Mouse (Mus musculus) limb, embryonic 14.5 days (tissue): ENCODE data around the gene Smad3. TPM values are rescaled to one million over a fixed set of nuclear protein-coding genes. Genes with fewer than 3 reads are reported as not detected.

Experiments
- ATAC-seq: fragments of 200-750 bp; cut with Nextera tagmentation; 2 replicates; pipeline ENCODE4 v1.8.0; 2017; ENCODE audit warnings: low read depth, moderate number of reproducible peaks, moderate TSS enrichment; ENCODE audit not compliant: low FRiP score
- DNase-seq: peaks from one replicate; pipeline ENCODE4 v3.0.0-alpha.2; 2015; ENCODE audit warnings: low spot score
- H3K27ac ChIP-seq: fragments of 300-500 bp; sonication (generic); replicated peaks from 2 replicates; pipeline ENCODE4 v1.5.1; 2014; ENCODE audit warnings: low read depth, mild to moderate bottlenecking, low read length, moderate library complexity, mixed read lengths
- H3K27me3 ChIP-seq: fragments of 300-500 bp; sonication (generic); 2 replicates; pipeline ENCODE4 v1.6.1; 2014; ENCODE audit warnings: low read length, mixed read lengths; ENCODE audit not compliant: control insufficient read depth, insufficient read depth
- H3K36me3 ChIP-seq: fragments of 300-500 bp; sonication (generic); 2 replicates; pipeline ENCODE4 v1.6.1; 2014; ENCODE audit warnings: mild to moderate bottlenecking, low read length, moderate library complexity, mixed read lengths; ENCODE audit not compliant: control insufficient read depth, insufficient read depth
- H3K4me1 ChIP-seq: fragments of 300-500 bp; sonication (generic); 2 replicates; pipeline ENCODE4 v1.6.1; 2014; ENCODE audit warnings: antibody characterized with exemption, low read length, mixed read lengths; ENCODE audit not compliant: control insufficient read depth, insufficient read depth
- H3K4me2 ChIP-seq: fragments of 300-500 bp; sonication (generic); replicated peaks from 2 replicates; pipeline ENCODE4 v1.6.1; 2014; ENCODE audit warnings: low read depth, mild to moderate bottlenecking, low read length, moderate library complexity; ENCODE audit not compliant: severe bottlenecking
- H3K4me3 ChIP-seq: fragments of 300-500 bp; sonication (generic); replicated peaks from 2 replicates; pipeline ENCODE4 v1.5.1; 2014; ENCODE audit warnings: low read length
- H3K9ac ChIP-seq: fragments of 300-500 bp; sonication (generic); 2 replicates; pipeline ENCODE4 v1.6.1; 2014; ENCODE audit warnings: mild to moderate bottlenecking, low read depth, low read length, moderate library complexity; ENCODE audit not compliant: severe bottlenecking
- H3K9me3 ChIP-seq: fragments of 300-500 bp; sonication (generic); 2 replicates; pipeline ENCODE4 v1.6.1; 2016; ENCODE audit warnings: low read length; ENCODE audit not compliant: control insufficient read depth
- POLR2A ChIP-seq: fragments of 200-500 bp; IDR thresholded peaks from 2 replicates; pipeline ENCODE4 v1.8.0; 2012; ENCODE audit warnings: inconsistent platforms, mild to moderate bottlenecking, moderate library complexity, borderline replicate concordance; ENCODE audit not compliant: insufficient read depth, insufficient read length; ENCODE audit errors: extremely low read depth
- WGBS: fragments of 180-500 bp; shearing (Covaris S2); extraction: QIAGEN DNeasy Blood & Tissue Kit; methylation state at CpG from one replicate; pipeline ENCODE4 v1.1.7; 2014; 5-methylcytosine and 5-hydroxymethylcytosine counted together
- polyA plus RNA-seq, 2 experiments: library from polyadenylated mRNA; depleted of rRNA in 1 of 2; stranded (reverse) in 1 of 2; unstranded in 1 of 2; fragments of >200 nt; fragmentation: Nextera tagmentation in 1 of 2; extraction: Ambion mirVana in 1 of 2; gene quantifications; 2 replicates each; pipeline versions ENCODE4 v1.2.1 to v1.2.3; 2012 to 2014

Gene Smad3
- polyA plus RNA-seq, 2 experiments: 25.1 to 50.9 TPM

DNA sequence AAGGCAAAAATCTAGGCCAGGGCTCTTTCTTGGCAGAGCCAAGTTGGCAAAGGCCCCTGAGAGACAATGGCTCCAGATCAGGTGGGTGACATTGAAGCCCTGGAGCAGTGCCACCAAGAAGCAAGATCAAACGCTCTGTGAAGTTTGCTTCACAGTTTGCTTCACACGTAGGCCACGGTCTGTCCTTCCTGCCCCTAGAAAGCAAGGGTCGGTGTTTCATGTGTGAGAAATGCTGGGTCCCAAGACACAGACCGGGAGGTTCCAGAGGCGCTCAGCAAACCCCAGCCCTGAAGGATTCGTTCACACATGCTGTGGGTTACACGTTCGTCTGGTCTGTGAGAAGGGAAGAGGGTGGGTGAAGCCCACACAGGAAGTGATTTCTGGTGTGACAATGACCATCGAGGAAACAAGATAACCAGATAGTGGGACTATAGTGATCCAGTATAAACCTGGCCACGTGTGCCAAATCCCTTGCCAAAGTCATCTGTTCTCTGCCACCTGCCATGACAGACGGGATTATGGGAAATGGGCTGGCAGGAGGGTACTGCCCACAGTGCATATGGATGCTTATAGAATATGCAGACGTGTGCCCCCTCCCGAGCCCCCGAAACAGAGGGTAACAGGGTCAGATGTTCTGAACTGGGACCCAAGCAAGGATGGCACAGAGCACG, 37.9 kb downstream of the Smad3 start:
- no peak for TF ChIP-seq POLR2A
- H3K9me3 ChIP-seq: no peaks in the 10 kb centered on the region
- H3K4me1 ChIP-seq: peaks cover 29% of the 10 kb centered on the region
- no peak overlapping the region for H3K27ac ChIP-seq
- no peak overlapping the region for H3K4me3 ChIP-seq
- no peak overlapping the region for H3K4me2 ChIP-seq
- 71% methylated on average over 16 of the region's 16 CpGs for WGBS
- ATAC-seq (no peak), DNase-seq (no peak)
- H3K9ac ChIP-seq: no peak overlapping the region
- peaks cover under 1% of the 10 kb centered on the region for H3K36me3 ChIP-seq
- H3K27me3 ChIP-seq: no peaks in the 10 kb centered on the region

DNA sequence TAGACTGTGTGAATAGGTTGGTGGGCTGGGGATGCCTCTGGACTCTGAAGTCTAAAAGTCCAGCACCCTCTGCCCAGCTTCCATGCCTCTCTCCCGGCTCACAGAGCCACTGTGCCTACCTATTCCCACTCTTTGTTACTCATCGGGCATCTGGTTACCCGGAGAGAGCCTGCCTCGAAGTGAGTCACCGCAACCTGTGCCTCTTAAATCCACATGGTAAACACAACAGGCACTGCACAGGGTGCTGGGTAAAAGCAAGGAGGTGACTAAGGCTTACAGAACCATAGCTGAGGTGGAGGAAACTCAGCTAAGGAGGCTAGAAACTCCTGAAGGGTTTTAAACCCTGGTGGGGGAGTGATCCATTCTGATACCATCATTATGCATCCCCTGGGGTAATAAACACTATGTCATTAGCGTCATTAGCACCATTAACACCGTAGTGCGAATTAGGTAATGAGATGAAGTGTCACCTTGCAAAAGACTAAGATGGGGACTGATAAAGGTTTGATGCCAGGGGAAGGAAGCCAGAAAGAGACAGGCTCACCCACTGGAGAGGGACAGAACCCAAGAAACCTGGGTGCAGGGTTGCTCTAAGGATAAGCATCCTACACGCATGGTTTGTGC, 38.9 kb downstream of the Smad3 start:
- ATAC-seq: no peak
- TF ChIP-seq POLR2A: no peak
- WGBS: 58% methylated on average over 9 of the region's 9 CpGs

GRCm38 (mm10) chr9:63718170-63718569, 39.6 kb downstream of the Smad3 start:
- no peak for TF ChIP-seq POLR2A
- no peak for DNase-seq
- H3K9ac ChIP-seq: no peak overlapping the region
- H3K4me2 ChIP-seq: no peak overlapping the region
- H3K36me3 ChIP-seq: no peaks in the 10 kb centered on the region; the same call in 1 of the 2 replicates
- H3K9me3 ChIP-seq: no peaks in the 10 kb centered on the region
- ATAC-seq: no peak
- no peak overlapping the region for H3K27ac ChIP-seq
- H3K27me3 ChIP-seq: no peaks in the 10 kb centered on the region
- H3K4me1 ChIP-seq: peaks cover 32% of the 10 kb centered on the region
- WGBS: 94% methylated on average over 4 of the region's 4 CpGs
- H3K4me3 ChIP-seq: no peak overlapping the region

More for the DNA sequence above, 38.9 kb downstream of the Smad3 start:
- Histone ChIP-seq H3K9ac (no peak overlapping the region), H3K4me1 (peaks cover 30% of the 10 kb centered on the region), H3K36me3 (no peaks in the 10 kb centered on the region; the same call in 1 of the 2 replicates), H3K4me2 (no peak overlapping the region), H3K9me3 (no peaks in the 10 kb centered on the region), H3K27ac (no peak overlapping the region), H3K27me3 (no peaks in the 10 kb centered on the region), H3K4me3 (no peak overlapping the region)
- DNase-seq: no peak

GRCm38 (mm10) chr9:63717474-63718005, 40.3 kb downstream of the Smad3 start:
- no peaks in the 10 kb centered on the region; the same call in 1 of the 2 replicates for H3K36me3 ChIP-seq
- DNase-seq (no peak), ATAC-seq (no peak)
- H3K4me3 ChIP-seq: no peak overlapping the region
- H3K27me3 ChIP-seq: no peaks in the 10 kb centered on the region
- no peak for TF ChIP-seq POLR2A
- peaks cover 36% of the 10 kb centered on the region for H3K4me1 ChIP-seq
- no peak overlapping the region for H3K4me2 ChIP-seq
- H3K9ac ChIP-seq: no peak overlapping the region
- 84% methylated on average over 3 of the region's 3 CpGs for WGBS
- H3K27ac ChIP-seq: no peak overlapping the region
- no peaks in the 10 kb centered on the region for H3K9me3 ChIP-seq

- Histone ChIP-seq H3K9me3 (no peaks in the 10 kb centered on the region), H3K9ac (no peak overlapping the region), H3K4me2 (no peak overlapping the region), H3K36me3 (no peaks in the 10 kb centered on the region; the same call in 1 of the 2 replicates), H3K27ac (peak overlapping the region; percentile 19; the same call in 1 of the 2 replicates), H3K4me3 (no peak overlapping the region), H3K4me1 (peaks cover 36% of the 10 kb centered on the region), H3K27me3 (no peaks in the 10 kb centered on the region)
- DNase-seq (peak; percentile 42), ATAC-seq (peak; percentile 24; the same call in 1 of the 2 replicates)
- 23% methylated on average over 18 of the region's 18 CpGs for WGBS
- no peak for TF ChIP-seq POLR2A
These were observed 41.4 kb downstream of the Smad3 start for GRCm38 (mm10) chr9:63716150-63717138.
